Mouse (Mus musculus): ENCODE results near the gene Rbfox2.

The Rbfox2 gene

DNA sequence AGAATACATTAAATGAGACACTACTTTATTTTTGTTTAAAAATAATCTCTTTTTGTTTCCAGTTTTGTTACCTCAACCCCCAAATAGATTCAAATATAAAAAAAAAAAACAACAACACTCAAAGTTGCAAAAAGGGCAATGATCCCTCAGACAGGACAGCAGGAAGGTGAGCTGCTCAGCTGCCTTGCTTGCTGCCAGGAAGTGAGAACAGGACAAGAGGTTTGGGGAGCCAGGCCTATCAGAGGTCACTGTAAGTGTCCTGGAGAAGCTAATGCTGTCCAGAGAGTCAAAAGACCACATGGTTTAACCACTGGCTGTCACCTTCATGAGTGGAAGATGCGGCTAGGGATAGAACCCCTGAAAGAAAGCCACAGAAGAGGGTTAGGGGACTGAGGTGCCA, 161.8 kb downstream of the Rbfox2 start:
- DNase-seq (ENCODE audit: low spot score in 2 of 2) = no peak

- DNase-seq (ENCODE audit: low spot score in 2 of 2) = no peak
Measured at GRCm38 (mm10) chr15:77142787-77143186, 164.0 kb downstream of the Rbfox2 start.

- DNase-seq (ENCODE audit: low spot score in 2 of 2) = no peak
Measured at GRCm38 (mm10) chr15:77142352-77142751, 164.5 kb downstream of the Rbfox2 start.

DNA sequence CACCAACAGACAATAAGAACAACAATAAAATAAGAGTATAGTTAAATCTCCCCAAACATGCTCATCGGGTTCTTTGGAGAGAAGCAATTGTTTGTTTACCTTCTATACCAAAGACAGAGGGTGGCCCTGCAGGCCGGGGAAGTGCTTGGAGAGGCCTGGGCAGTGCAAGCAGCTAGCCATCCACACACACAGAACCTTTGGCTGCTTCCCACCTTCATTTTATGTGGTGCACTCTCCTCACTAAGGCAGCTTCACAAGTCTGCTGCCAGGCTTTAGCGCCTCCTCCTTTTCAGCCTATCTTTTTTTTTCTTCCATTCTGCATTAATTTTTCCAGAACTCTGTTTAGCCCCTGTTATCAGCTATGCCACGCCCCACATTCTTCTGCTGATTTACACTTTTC, 165.1 kb downstream of the Rbfox2 start:
- DNase-seq (ENCODE audit: low spot score in 2 of 2) = no peak

DNA sequence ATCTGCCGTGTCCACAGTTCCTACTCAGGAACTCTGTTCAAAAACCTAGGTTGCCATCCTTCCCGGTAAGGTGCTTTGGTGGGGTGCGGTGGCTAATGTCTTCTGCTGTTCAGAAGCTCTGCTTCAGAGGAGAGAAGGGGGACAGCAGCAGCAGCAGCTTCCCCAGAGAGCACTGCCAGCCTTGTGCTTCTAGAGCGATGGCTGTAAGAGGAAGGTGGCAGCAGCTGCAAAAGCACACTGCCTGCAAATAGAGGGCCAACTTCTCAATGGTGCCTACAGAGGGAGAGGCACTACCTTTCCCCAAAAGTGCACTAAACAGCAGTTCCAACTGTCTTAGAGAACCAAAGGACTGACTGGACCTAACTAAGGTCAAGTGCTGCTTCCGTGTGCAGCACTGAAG, 168.5 kb downstream of the Rbfox2 start:
- no peak for DNase-seq (ENCODE audit: low spot score in 2 of 2)

- no peak for DNase-seq (ENCODE audit: low spot score in 2 of 2)
Measured at GRCm38 (mm10) chr15:77134483-77134882, 172.3 kb downstream of the Rbfox2 start.

- no peak for DNase-seq (ENCODE audit: low spot score in 2 of 2)
Measured at GRCm38 (mm10) chr15:77129154-77129553, 177.7 kb downstream of the Rbfox2 start.

DNA sequence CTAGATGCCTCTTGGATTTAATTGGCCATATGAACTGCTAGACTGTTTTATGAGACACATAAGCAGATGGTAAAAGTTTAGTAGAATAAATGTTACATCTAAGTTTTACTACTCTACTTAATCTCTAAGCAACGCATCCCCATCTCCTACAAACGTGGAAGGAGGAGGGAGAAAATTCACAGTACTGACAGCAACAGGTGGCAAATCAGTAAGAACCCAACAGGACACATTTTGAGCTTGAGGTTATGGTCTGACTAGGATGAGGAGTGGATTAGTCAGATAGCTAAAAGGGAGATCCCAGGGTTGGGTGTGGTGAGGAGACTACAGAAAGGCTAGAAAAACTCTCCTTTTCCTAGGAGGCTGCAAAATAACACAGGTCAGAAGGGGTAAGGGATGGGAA, 179.1 kb downstream of the Rbfox2 start:
- no peak for DNase-seq (ENCODE audit: low spot score in 2 of 2)

- no peak for DNase-seq (ENCODE audit: low spot score in 2 of 2)
Measured at GRCm38 (mm10) chr15:77126674-77127073, 180.1 kb downstream of the Rbfox2 start.

DNA sequence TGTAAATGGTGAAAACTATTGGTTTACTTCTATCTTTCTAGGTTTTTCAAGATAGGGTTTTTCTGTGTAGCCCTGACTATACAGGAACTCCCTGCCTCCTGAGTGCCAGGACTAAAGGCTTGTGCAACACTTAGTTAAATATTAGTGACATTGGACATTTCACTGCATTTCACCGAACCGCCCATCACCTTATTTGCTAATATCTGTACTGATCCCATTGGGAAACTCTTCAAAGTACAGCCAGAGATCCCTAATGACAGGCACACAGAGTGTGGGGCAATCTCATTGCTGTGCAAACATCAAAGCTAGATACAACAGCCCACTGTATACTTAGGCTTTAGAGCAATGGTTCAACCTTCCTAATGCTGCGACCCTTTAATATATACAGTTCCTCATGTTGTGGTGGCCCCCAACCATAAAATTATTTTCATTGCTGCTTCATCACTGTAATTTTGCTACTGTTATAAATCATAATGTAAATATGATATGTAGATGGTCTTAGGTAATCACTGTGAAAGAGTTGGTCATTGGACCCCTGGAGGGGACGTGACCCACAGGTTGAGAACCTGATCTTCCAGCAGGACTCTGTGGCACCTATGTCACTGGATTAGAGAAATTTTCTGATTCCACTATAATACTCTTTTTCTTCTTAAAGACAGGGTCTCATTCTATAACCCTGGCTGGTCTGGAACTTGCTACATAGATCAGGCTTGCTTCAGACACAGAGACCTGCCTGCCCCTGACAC, 182.3 kb downstream of the Rbfox2 start:
- DNase-seq (ENCODE audit: low spot score in 2 of 2) = no peak

DNA sequence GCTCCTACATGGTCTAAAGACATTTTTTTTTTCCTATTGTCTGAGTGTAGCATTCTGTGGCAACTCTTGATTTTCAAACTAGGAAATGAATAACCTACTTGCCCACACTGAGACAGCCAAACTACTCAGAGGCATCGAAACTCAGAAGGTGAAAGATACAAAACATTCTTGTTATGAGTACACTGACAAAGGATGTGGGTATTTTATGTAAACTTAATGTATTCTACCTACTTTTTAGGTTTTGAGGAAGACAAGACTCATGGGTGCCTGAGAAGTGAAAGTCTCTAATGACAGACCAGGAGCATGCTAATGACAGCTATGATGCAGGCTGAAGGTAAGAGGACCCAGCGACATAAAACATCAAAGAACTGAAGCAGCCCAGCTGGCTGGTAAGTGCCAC, 184.0 kb downstream of the Rbfox2 start:
- DNase-seq (ENCODE audit: low spot score in 2 of 2) = no peak

GRCm38 (mm10) chr15:77122208-77122607, 184.6 kb downstream of the Rbfox2 start:
- no peak for DNase-seq (ENCODE audit: low spot score in 2 of 2)

DNA sequence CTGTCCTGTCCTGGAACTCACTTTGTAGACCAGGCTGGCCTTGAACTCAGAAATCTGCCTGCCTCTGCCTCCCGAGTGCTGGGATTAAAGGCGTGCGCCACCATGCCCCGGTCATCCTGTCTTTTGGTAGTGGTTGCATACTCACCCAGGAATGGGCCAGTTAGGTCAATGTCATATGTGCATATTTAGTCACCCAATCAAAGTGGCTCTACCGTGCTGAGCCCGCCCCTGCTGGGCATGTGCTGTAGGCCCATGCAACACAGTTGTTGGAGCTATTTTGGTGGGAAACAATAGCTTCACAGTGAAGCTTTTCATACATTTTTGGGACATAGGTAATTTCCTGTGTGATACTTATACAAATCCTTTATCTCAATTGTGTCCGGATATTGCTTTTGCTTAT, 187.1 kb downstream of the Rbfox2 start:
- no peak for DNase-seq (ENCODE audit: low spot score in 2 of 2)

GRCm38 (mm10) chr15:77117209-77117608, 189.6 kb downstream of the Rbfox2 start:
- DNase-seq (ENCODE audit: low spot score in 2 of 2) = no peak

DNA sequence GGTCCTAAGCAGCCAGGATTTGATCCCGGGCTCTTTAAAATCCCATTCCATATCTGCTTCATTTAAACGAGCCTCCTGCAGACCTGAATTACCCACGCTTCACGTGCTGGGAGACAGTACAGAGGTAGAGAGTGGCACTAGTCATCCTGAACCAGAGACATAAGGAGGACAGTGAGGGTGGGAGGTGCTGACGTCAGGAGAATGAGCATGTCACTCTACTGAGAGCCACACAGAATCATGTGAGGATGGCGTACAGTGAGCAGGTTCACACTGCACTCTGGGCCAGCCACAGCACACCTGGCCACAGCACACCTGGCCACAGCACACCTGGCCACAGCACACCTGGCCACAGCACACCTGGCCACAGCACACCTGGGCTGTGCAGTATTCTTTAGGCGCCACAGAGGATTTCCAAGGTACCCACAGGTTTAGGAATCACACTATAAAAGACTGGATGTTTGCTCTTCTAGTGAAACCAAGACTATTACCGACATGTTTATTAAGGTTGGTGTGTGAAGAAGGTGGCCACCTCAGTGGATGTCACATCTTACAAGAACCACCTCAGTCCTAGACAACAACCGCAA, 190.6 kb downstream of the Rbfox2 start:
- DNase-seq (ENCODE audit: low spot score in 2 of 2) = no peak

GRCm38 (mm10) chr15:77115456-77115855, 191.3 kb downstream of the Rbfox2 start:
- DNase-seq (ENCODE audit: low spot score in 2 of 2) = no peak

GRCm38 (mm10) chr15:77113591-77113990, 193.2 kb downstream of the Rbfox2 start:
- no peak for DNase-seq (ENCODE audit: low spot score in 2 of 2)

DNA sequence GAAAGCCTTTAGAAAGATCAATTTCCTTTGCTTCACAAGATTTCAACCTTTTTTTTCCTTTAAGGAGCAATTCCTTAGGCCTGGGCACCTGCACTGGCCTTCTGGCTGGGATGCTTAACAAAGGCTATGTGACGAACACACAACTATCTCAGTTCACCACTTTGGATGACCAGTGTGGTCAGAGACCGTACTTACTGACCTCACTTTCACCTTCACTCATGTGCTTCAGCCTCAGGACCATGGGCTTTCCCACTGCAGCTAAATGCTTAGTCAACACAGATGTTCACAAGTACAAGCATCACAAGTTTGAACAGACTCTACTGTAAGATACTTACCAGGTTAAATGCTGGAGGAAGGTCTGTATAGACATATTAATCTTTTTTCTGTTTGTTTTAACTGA, 194.4 kb downstream of the Rbfox2 start:
- DNase-seq (ENCODE audit: low spot score in 2 of 2) = no peak

DNA sequence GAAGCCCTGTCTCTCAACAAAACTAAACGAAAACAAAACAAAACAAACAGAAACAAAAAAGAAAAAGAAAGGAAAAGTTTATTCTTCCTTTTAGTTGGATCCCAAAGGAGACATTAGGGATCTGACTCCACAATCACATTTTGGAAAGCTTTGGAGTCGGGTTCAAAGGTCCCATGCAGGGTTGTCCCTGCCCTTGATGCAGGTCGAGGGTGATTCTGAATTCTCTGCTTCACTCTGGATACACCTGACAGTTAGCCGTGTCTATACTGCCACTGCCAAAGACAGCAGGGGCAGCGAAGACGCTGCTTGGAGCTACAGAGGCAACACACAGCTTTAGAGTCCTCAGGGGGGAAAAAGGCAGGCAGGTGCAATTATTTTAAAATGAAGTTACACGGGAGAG, 194.9 kb downstream of the Rbfox2 start:
- DNase-seq (ENCODE audit: low spot score in 2 of 2) = no peak

DNA sequence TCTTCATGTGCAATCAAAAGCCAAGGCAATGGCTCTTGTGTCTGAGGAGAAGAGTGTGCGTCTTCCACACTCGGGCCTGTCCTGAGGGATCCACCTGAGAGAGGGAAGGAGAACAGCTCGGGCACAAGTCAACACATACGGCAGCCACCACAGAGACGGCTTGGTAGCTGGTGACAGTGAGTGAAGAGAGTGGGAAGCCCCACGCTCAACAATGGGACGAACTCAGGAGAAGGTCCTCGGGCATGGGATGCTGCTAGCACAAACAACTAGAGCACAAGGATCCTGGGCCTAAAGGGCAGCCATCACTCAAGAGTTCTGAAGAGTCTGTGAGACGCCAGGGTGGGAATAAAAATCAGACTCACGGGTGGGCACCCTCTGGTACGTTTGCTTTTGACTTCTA, 196.4 kb downstream of the Rbfox2 start:
- no peak for DNase-seq (ENCODE audit: low spot score in 2 of 2)

- no peak for DNase-seq (ENCODE audit: low spot score in 2 of 2)
Measured at GRCm38 (mm10) chr15:77107169-77107908, 199.5 kb downstream of the Rbfox2 start.

DNA sequence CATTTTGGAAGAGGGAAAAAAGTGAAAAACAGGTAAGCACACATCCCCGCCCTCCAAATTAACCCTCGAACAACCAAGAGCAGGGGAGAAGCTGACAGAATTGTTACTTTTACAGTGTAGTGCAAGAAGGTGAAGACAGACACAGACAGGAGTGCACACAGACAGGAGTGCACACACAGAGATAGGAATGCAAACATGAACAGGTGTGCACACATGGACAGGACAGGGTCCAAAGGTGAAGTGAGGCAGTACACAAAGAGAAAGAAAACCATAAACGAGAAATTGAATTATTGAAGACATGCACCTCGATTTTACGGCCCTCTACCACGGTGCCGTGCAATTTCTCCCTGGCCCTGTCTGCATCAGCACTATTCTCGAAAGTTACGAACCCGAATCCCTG, 201.5 kb downstream of the Rbfox2 start:
- no peak for DNase-seq (ENCODE audit: low spot score in 2 of 2)
